Mouse (Mus musculus) embryo, embryonic 10 days (tissue): ENCODE data around the gene Ssty2.
"Not testable (repeated sequence)": the region's sequence is repeated elsewhere in the genome, so short reads cannot be mapped to it uniquely, and the experiment has no call there.

Experiments used
- DNase-seq: peaks from one replicate; pipeline ENCODE4 v3.0.0-alpha.2; 2015; ENCODE audit warnings: low spot score

Gene Ssty2

DNA sequence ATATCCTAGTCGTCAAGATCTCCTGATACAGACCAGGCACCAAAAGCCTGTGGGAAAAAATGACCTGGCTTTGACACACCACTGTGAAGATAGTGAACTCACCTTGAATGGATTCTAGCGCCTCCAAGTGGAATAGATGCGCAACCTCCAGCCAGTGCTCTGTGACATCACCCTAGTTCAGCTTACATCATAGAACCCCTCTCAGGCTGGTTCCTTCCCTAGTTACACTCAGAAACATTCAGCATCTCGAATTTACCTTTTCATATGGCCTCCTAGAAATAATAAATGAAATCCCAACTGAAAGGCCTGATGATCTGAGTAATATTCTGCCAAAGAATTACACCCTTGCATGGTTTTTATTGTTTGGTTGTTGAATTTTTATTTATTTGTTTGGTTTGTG is at the start of gene Ssty2:
Gene Ssty2, minus strand, starts transcription at position 101 of the 400 bp plus-strand sequence.
- not testable (repeated sequence) for DNase-seq
